Mouse (Mus musculus) testis, postnatal 14 days (tissue): Measurements from ENCODE around the gene Vamp2.
"Not testable (repeated sequence)": the region's sequence is repeated elsewhere in the genome, so short reads cannot be mapped to it uniquely, and the experiment has no call there.

Experiments used
- DNase-seq: peaks from one replicate; pipeline ENCODE4 v3.0.0; 2021; ENCODE audit warnings: low spot score

Gene Vamp2

GRCm38 (mm10) chr11:69080855-69081222 is 7.5 kb upstream of the Vamp2 start:
- DNase-seq = no peak

DNA sequence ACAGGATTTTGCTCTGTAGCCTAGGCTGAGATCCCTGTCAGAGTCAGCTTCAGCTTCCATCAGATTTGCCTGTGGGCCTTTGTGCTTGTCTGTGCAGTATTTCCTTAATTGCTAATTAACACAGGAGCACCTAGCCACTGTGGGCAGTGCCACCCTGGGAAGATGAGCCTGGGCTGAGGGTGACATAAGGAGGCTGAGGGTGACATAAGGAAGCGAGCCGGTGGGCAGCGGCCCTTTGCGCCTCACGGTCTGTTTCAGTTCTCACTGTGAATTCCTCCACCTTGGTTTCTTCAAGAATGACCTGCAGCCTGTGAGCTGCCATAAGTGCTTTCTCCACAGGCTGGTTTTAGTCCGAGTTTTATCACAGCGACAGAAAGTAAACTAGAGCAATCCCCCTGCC is 6.7 kb upstream of the Vamp2 start:
- DNase-seq = no peak

GRCm38 (mm10) chr11:69085608-69086007 is 2.7 kb upstream of the Vamp2 start:
- DNase-seq = no peak

DNA sequence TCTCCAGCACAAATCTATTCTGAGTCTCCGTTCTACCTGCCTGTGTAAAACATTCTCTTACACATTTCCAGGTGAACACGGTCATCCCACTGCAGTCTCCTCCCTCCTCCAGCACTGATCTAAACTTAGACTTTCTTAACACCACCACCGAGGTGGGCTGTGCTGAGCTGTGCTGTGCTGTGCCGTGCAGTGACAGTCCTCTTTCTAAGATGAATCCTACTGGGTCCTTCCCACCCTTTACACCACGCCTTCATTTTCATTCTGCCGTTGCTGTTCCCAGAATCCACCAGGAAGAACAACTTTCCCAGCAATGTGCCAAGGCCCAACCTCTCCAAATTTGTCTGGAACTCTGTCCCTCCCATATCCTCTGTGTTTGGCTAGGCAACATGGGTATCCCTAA is 1.9 kb upstream of the Vamp2 start:
- DNase-seq = no peak

- DNase-seq = no peak
Measured at GRCm38 (mm10) chr11:69087082-69087481, 1.2 kb upstream of the Vamp2 start.

DNA sequence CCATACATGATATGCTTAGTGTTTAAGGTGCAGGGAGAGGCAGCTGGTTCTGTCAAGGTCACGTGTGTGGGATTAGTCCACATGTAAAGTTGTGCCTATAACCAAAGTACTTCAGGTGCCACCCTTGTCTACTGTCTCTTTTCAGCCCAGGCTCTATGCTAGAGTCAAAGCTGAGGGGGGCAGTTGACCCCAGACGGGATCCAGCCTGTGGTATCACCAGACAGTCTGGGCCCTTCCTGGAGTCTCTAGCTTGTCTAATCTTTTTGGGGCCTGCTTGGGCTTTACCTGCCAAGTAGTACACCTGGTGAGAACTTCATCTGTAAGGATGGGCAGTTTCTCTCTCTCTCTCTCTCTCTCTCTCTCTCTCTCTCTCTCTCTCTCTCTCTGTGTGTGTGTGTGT is 693 bp upstream of the Vamp2 start:
- DNase-seq = no peak

DNA sequence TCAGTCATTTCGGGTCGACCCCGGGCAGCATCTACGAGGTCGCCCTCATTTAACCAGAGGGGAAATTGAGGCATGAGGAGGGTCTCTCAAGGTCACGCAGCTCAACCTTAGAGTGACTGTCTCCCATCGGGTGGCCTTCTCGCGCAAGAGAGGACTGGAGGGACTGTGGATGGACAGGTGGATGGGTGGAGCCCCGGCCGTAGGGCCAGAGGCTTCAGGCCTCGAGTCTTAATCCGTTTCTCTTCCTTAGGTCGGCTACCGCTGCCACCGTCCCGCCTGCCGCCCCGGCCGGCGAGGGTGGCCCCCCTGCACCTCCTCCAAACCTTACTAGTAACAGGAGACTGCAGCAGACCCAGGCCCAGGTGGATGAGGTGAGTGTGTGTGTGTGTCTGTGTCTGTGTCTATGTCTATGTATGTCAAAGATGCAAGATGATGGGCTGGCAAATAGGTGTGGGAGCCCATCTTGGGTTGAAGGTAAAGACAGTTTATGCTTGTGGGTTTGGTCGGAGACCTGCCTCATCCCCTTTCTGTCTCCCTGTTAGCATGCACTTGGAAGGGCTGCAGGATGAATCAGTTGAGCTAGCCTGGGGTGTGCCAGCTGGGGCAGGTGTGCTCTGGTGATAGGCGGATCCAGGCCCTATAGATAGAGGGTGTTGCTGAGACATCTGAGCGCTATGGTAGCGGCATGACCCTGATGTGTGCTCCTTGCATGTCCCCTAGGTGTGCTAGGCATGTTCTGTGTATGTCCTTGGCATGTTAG is 746 bp downstream of the Vamp2 start:
- peak; percentile 30 for DNase-seq

DNA sequence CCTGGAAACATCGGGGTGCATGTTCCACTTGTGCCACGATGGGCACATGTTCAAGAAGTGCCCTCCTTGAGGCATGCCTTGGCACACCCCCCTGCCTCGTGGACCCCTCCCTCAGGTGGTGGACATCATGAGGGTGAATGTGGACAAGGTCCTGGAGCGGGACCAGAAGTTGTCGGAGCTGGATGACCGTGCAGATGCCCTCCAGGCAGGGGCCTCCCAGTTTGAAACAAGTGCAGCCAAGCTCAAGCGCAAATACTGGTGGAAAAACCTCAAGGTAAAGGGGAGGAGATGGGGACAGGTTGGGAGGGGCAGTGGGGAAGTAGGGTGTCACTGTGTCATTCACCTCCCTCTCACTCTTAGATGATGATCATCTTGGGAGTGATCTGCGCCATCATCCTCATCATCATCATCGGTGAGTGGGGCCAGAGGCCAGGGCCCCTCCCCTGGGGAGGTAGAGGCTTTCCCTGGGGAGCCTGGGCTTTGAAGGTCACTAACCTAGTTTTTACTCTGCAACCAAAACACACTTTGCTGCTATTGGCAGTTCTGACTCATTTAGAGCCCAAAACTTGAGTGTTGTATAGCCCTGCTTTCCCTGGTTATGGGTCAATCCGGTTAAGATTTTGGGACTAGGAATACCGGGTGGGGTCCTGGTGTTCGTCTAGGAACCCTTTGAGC is 1.5 kb downstream of the Vamp2 start:
- DNase-seq = no peak

GRCm38 (mm10) chr11:69090367-69090766 is 2.1 kb downstream of the Vamp2 start:
- DNase-seq = peak; percentile 6

DNA sequence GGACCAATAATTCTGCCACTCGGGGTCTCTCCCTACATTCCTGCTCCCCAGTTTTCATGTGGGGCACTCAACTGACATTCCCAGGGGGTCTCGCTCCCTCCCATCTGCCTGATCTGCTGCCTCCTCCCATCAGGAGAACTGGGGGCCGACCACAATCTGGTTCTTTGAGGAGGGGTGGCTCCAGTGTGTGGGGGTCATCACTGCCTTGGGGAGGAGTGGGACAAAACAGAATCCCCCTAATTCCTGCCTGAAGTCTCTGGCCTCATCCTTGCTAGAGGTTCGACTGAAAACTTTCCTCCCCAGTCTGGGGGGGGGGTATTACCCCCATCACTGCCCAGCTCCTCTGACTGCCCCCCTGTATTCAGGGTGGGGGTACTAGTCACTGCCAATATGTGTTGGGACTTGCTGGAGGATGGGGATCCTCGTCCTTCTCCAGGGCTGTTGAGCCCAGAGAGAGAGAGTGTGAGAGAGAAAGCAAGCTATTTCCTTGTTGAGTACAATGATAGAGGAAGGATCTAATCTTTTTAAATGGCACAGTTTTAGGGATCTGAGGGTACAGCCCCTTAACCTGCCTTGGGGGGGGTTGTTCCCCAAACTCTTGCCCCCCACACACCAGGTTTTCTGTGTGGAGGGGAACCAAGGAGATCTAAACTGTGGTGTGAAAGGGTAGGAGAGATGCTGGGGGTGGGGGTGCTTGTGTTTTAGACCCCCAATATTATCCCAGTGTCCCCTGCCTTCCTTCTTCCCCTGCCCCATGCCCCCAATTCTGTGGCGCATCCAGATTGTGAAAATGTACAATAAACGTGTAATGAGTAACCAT is 3.5 kb downstream of the Vamp2 start:
- no peak for DNase-seq

DNA sequence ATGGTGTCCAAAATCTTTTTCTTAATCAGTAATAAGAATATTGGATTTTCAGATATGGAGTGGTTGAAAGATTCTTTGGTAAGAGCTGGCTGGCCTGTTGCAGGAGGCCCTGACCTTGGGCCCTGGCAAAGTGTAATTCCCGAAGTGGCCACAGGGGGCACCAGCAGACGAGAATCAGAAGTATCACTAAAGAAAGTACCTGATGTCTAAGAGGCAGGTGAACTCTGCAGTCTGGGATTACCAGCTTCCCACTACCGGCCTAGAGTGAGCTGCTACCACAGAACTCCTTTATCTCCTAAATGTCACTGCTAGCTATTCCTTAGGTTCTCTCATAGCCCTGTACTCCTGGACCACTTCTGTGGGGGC is 4.1 kb downstream of the Vamp2 start:
- peak; percentile 78 for DNase-seq

GRCm38 (mm10) chr11:69092871-69093270 is 4.6 kb downstream of the Vamp2 start:
- DNase-seq = no peak

GRCm38 (mm10) chr11:69093856-69094255 is 5.6 kb downstream of the Vamp2 start:
- not testable (repeated sequence) for DNase-seq

- peak; percentile 99 for DNase-seq
Measured at GRCm38 (mm10) chr11:69094697-69095429, 6.6 kb downstream of the Vamp2 start, which contains the start of gene Per1. TSS of gene Per1 (plus strand) at chr11:69095217.

- no peak for DNase-seq
Measured at GRCm38 (mm10) chr11:69095511-69096231, 7.4 kb downstream of the Vamp2 start.

DNA sequence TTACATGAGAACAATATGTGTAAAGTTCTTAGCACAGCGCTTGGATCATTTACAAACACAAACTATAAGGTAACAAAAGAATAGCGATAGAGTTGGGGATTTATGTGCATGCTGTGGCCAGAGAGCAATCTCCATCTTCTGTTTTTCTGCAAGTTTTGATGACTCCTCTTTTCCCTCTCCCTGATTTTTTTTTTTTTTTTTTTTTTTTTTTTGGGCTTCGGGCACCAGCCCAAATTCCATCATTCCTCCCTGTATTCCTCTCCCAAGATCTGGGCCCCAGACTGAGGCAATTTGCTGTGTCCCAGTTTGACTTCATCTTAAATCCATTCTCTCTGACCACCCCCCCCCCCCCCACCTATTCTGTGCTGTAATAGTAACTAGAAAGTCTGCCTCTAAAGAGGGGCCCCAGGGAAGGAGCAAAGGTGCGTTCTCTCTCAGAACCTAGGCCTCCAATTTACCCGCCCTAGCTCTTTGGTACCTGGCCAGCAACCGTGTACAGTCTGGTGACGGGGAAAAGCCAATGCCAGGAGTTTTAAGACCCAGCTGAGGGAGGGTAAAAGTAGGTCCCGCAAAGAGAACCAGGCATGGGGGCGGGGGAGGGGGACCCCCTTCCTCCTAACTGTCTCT is 8.2 kb downstream of the Vamp2 start:
- DNase-seq = no peak

- DNase-seq = peak; percentile 95
Measured at GRCm38 (mm10) chr11:69096987-69097900, 9.0 kb downstream of the Vamp2 start.

GRCm38 (mm10) chr11:69098039-69098761 is 9.9 kb downstream of the Vamp2 start:
- no peak for DNase-seq

DNA sequence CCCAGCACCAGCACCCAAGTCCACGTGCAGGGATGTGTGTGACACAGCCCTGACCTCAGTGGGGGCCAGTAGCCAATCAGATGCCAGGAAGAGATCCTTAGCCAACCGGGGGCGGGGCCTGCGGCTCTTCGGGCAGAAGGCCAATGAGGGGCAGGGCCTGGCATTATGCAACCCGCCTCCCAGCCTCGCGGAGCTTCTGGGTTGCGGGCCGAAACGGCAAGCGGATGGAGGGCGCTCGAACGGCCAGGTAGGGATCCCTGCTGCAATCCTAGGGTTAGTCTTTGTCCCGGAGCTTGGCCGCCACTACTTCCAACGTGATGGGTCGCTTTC is 10.4 kb downstream of the Vamp2 start:
- peak; percentile 94 for DNase-seq
